7 mouse cellular contexts compared by ENCODE assay signal in the genomic region with DNA sequence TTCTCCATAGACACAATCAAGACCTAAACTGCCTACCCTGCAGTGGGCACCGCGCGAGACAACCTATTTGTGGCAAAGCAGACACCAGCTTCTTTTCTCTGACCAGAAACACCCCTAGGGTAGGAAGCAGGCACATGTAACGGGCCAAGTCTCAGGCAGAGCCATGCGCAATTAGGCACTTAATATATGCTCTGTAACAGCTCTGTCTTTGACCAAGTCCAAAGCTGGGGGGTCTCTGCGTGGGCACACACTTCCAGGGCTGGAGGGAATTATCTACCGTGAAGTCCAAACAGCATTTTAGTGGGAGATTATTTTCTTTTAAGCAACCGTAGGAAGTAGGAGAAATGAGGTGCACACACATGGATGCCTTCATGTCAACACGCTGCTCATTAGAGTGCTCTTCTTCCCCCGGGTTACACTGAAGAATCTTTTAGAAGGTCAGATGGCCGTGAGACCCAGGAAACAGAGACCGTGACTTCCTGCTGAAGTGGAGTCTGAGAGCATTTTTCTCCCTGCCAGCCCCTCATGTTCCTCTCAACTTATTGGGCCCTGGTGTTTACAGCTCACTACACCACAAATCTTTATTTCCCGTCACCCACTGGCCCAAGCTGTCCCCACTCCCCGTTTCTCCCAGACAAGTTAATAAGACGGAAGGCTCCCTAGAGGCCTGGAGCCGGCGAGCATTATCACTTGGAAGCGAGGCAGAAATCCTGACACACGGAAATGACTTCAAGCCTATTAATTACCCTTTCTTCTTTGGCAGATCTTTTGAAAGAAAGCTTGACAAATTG.
DNase-seq lines count a peak whose midpoint lies in the region; ATAC-seq lines count a peak whose summit lies in the region.

No protein-coding gene starts in this region.

- H3K27ac ChIP-seq in embryonic facial prominence, embryonic 14.5 days (replicated peaks; ENCODE audit: low read depth, low read length) = peak overlapping the region; percentile 8; the same call in 1 of the 2 replicates
- H3K27ac ChIP-seq in kidney, embryonic 15.5 days = peak overlapping the region; percentile 92
- peak overlapping the region; percentile 65 for H3K27ac ChIP-seq in midbrain, embryonic 16.5 days (ENCODE audit: low read length)

- peak; percentile 67 for DNase-seq in embryonic facial prominence, embryonic 14.5 days (ENCODE audit: low spot score)
- peak; percentile 31 to 43 for DNase-seq in heart, adult 9 months (ENCODE audit: low spot score in 2 of 2)
- DNase-seq in B cell, adult 2 months = no peak
- DNase-seq in ovary, postnatal 36 days (ENCODE audit: low spot score) = no peak
- no peak for DNase-seq in layer of hippocampus, adult 9-11 months

- WGBS in embryonic facial prominence, embryonic 14.5 days = 42% methylated on average over 19 of the region's 19 CpGs
- 15% methylated on average over 19 of the region's 19 CpGs for WGBS in kidney, embryonic 15.5 days
- WGBS in midbrain, embryonic 16.5 days = 27% methylated on average over 19 of the region's 19 CpGs

- H3K36me3 ChIP-seq in embryonic facial prominence, embryonic 14.5 days (ENCODE audit: control insufficient read depth, insufficient read depth, low read length) = no peaks in the 10 kb centered on the region
- H3K36me3 ChIP-seq in kidney, embryonic 15.5 days = no peaks in the 10 kb centered on the region
- no peaks in the 10 kb centered on the region for H3K36me3 ChIP-seq in midbrain, embryonic 16.5 days (ENCODE audit: control insufficient read depth, insufficient read depth, low read length)

- H3K27me3 ChIP-seq in embryonic facial prominence, embryonic 14.5 days (replicated peaks; ENCODE audit: control insufficient read depth, insufficient read depth, low read length) = no peaks in the 10 kb centered on the region
- H3K27me3 ChIP-seq in kidney, embryonic 15.5 days = no peaks in the 10 kb centered on the region
- no peaks in the 10 kb centered on the region for H3K27me3 ChIP-seq in midbrain, embryonic 16.5 days (ENCODE audit: control insufficient read depth, insufficient read depth, low read depth, low read length)

- no peak overlapping the region for H3K4me2 ChIP-seq in embryonic facial prominence, embryonic 14.5 days (ENCODE audit: low read depth, low read length)
- H3K4me2 ChIP-seq in kidney, embryonic 15.5 days = peak overlapping the region; percentile 12; the same call in 1 of the 2 replicates
- H3K4me2 ChIP-seq in midbrain, embryonic 16.5 days (ENCODE audit: low read length) = no peak overlapping the region

- no peak overlapping the region for H3K4me3 ChIP-seq in embryonic facial prominence, embryonic 14.5 days (ENCODE audit: low read depth, low read length)
- no peak overlapping the region for H3K4me3 ChIP-seq in kidney, embryonic 15.5 days (replicated peaks)
- H3K4me3 ChIP-seq in midbrain, embryonic 16.5 days (ENCODE audit: low read depth, low read length) = no peak overlapping the region

- ATAC-seq in embryonic facial prominence, embryonic 14.5 days (ENCODE audit: low read depth) = no peak
- peak; percentile 83 for ATAC-seq in kidney, embryonic 15.5 days (replicated peaks; ENCODE audit: low FRiP score)
- ATAC-seq in midbrain, embryonic 16.5 days = no peak

- peaks cover 30% of the 10 kb centered on the region for H3K4me1 ChIP-seq in embryonic facial prominence, embryonic 14.5 days (ENCODE audit: control insufficient read depth, insufficient read depth, low read length)
- H3K4me1 ChIP-seq in kidney, embryonic 15.5 days = peaks cover 91% of the 10 kb centered on the region
- H3K4me1 ChIP-seq in midbrain, embryonic 16.5 days (ENCODE audit: control insufficient read depth, insufficient read depth, low read length) = peaks cover 60% of the 10 kb centered on the region

- H3K9ac ChIP-seq in embryonic facial prominence, embryonic 14.5 days (ENCODE audit: low read depth, low read length) = no peak overlapping the region
- no peak overlapping the region for H3K9ac ChIP-seq in kidney, embryonic 15.5 days
- H3K9ac ChIP-seq in midbrain, embryonic 16.5 days (ENCODE audit: low read depth, low read length) = no peak overlapping the region

- H3K9me3 ChIP-seq in embryonic facial prominence, embryonic 14.5 days (ENCODE audit: control insufficient read depth, low read length) = no peaks in the 10 kb centered on the region
- H3K9me3 ChIP-seq in kidney, embryonic 15.5 days (replicated peaks) = no peaks in the 10 kb centered on the region
- H3K9me3 ChIP-seq in midbrain, embryonic 16.5 days (replicated peaks; ENCODE audit: control insufficient read depth, low read length, poor library complexity, severe bottlenecking) = no peaks in the 10 kb centered on the region

Comparison
In these comparisons a context has a peak if more than half of its experiments do, and no peak if none do; other contexts are left out.
1. DNase-seq: peak in embryonic facial prominence, embryonic 14.5 days (single experiment) and heart, adult 9 months (2 of 2); none in B cell, adult 2 months (0 of 2), ovary, postnatal 36 days (single experiment) and layer of hippocampus, adult 9-11 months (single experiment).
2. H3K27ac ChIP-seq: peak in every context shown above with its lines; median percentile 92 in kidney, embryonic 15.5 days; 65 in midbrain, embryonic 16.5 days; 8 in embryonic facial prominence, embryonic 14.5 days.